Mouse (Mus musculus) heart, embryonic 14.5 days (tissue): ENCODE measurements at regions not wholly inside any gene's neighbourhood (a gene's known extent, or its start where the extent isn't known, plus 50 kb on each side); places are given as distances from the start of the nearest gene placed in this dataset.

Experiments used
- ATAC-seq: fragments of 200-750 bp; cut with Nextera tagmentation; 2 replicates; pipeline ENCODE4 v1.8.0; 2017; ENCODE audit warnings: low read depth, moderate TSS enrichment; ENCODE audit not compliant: insufficient number of reproducible peaks, insufficient read depth, low FRiP score
- H3K27ac ChIP-seq, 2 experiments: fragments of 200-500 bp in 1 of 2; fragments of 300-500 bp in 1 of 2; sonication (generic) in 1 of 2; replicated peaks in 1 of 2; 2 replicates each; pipeline ENCODE4 v1.5.1; 2012 to 2014; ENCODE audit warnings: low read depth in 2 of 2, low read length in 2 of 2, control low read depth in 1 of 2, mild to moderate bottlenecking in 1 of 2, mixed read lengths in 1 of 2; ENCODE audit not compliant: control insufficient read depth in 1 of 2, insufficient read depth in 1 of 2
- H3K27me3 ChIP-seq: fragments of 300-500 bp; sonication (generic); 2 replicates; pipeline ENCODE4 v1.6.1; 2014; ENCODE audit warnings: mild to moderate bottlenecking, low read length, control low read depth; ENCODE audit not compliant: control insufficient read depth, insufficient read depth
- H3K36me3 ChIP-seq: fragments of 300-500 bp; sonication (generic); 2 replicates; pipeline ENCODE4 v1.6.1; 2014; ENCODE audit warnings: mild to moderate bottlenecking, control low read depth, low read length, mixed read lengths; ENCODE audit not compliant: control insufficient read depth, insufficient read depth
- H3K4me1 ChIP-seq, 2 experiments: fragments of 200-500 bp in 1 of 2; fragments of 300-500 bp in 1 of 2; sonication (generic) in 1 of 2; 2 replicates each; pipeline ENCODE4 v1.6.1; 2012 to 2014; ENCODE audit warnings: low read length in 2 of 2, control low read depth in 1 of 2, mixed read lengths in 1 of 2; ENCODE audit not compliant: control insufficient read depth in 2 of 2, insufficient read depth in 2 of 2
- H3K4me2 ChIP-seq: fragments of 300-500 bp; sonication (generic); 2 replicates; pipeline ENCODE4 v1.6.1; 2014; ENCODE audit warnings: mild to moderate bottlenecking, low read length
- H3K4me3 ChIP-seq, 2 experiments: fragments of 200-500 bp in 1 of 2; fragments of 300-500 bp in 1 of 2; sonication (generic) in 1 of 2; 2 replicates each; pipeline ENCODE4 v1.5.1; 2012 to 2014; ENCODE audit warnings: low read length in 2 of 2, mild to moderate bottlenecking in 2 of 2, control low read depth in 1 of 2, low read depth in 1 of 2, moderate library complexity in 1 of 2; ENCODE audit not compliant: control insufficient read depth in 1 of 2, insufficient read depth in 1 of 2
- H3K9ac ChIP-seq: fragments of 300-500 bp; sonication (generic); 2 replicates; pipeline ENCODE4 v1.6.1; 2014; ENCODE audit warnings: mild to moderate bottlenecking, low read length
- H3K9me3 ChIP-seq: fragments of 300-500 bp; sonication (generic); 2 replicates; pipeline ENCODE4 v1.6.1; 2016; ENCODE audit warnings: low read length, control low read depth; ENCODE audit not compliant: control insufficient read depth
- WGBS: fragments of 180-500 bp; shearing (Covaris S2); extraction: QIAGEN DNeasy Blood & Tissue Kit; methylation state at CpG from one replicate; pipeline ENCODE4 v1.1.7; 2014; 5-methylcytosine and 5-hydroxymethylcytosine counted together

GRCm38 (mm10) chr6:89045436-89045966 lies 143.4 kb downstream of the Tpra1 start:
- WGBS: 72% methylated on average over 4 of the region's 4 CpGs

GRCm38 (mm10) chr6:89046476-89046875 lies 144.4 kb downstream of the Tpra1 start:
- no peak for ATAC-seq
- no peak overlapping the region for H3K9ac ChIP-seq
- WGBS: 80% methylated on average over 2 of the region's 2 CpGs
- H3K27me3 ChIP-seq: no peaks in the 10 kb centered on the region; the same call in 1 of the 2 replicates
- H3K4me2 ChIP-seq: no peak overlapping the region
- H3K9me3 ChIP-seq: peaks cover 4% of the 10 kb centered on the region; the same call in 1 of the 2 replicates
- no peak overlapping the region for H3K27ac ChIP-seq
- no peaks in the 10 kb centered on the region for H3K36me3 ChIP-seq
- no peak overlapping the region for H3K4me3 ChIP-seq
- H3K4me1 ChIP-seq: no peaks in the 10 kb centered on the region

More at GRCm38 (mm10) chr6:89045436-89045966, 143.4 kb downstream of the Tpra1 start:
- H3K9me3 ChIP-seq: peaks cover 4% of the 10 kb centered on the region; the same call in 1 of the 2 replicates
- H3K36me3 ChIP-seq: no peaks in the 10 kb centered on the region
- H3K9ac ChIP-seq: no peak overlapping the region
- no peak for ATAC-seq
- no peak overlapping the region for H3K4me3 ChIP-seq
- no peak overlapping the region for H3K27ac ChIP-seq
- no peaks in the 10 kb centered on the region for H3K4me1 ChIP-seq
- H3K27me3 ChIP-seq: no peaks in the 10 kb centered on the region; the same call in 1 of the 2 replicates
- H3K4me2 ChIP-seq: no peak overlapping the region

- Histone ChIP-seq H3K9ac (no peak overlapping the region), H3K27me3 (no peaks in the 10 kb centered on the region; the same call in 1 of the 2 replicates), H3K27ac (no peak overlapping the region), H3K4me3 (no peak overlapping the region), H3K4me2 (no peak overlapping the region), H3K4me1 (no peaks in the 10 kb centered on the region), H3K36me3 (no peaks in the 10 kb centered on the region), H3K9me3 (peaks cover 4% of the 10 kb centered on the region; the same call in 1 of the 2 replicates)
- ATAC-seq: no peak
- WGBS: 56% methylated on average over 6 of the region's 6 CpGs
Observed at GRCm38 (mm10) chr6:89047629-89048332, 145.7 kb downstream of the Tpra1 start.

- ATAC-seq: no peak
- Histone ChIP-seq H3K4me2 (no peak overlapping the region), H3K9me3 (peaks cover 4% of the 10 kb centered on the region; the same call in 1 of the 2 replicates), H3K27ac (no peak overlapping the region), H3K4me3 (no peak overlapping the region), H3K36me3 (no peaks in the 10 kb centered on the region), H3K4me1 (no peaks in the 10 kb centered on the region), H3K27me3 (no peaks in the 10 kb centered on the region; the same call in 1 of the 2 replicates), H3K9ac (no peak overlapping the region)
- WGBS: 74% methylated on average over 1 of the region's 1 CpGs
Observed at GRCm38 (mm10) chr6:89049290-89049689, 147.2 kb downstream of the Tpra1 start.

GRCm38 (mm10) chr6:89050575-89051270 lies 148.7 kb downstream of the Tpra1 start:
- H3K4me1 ChIP-seq: no peaks in the 10 kb centered on the region
- peaks cover 4% of the 10 kb centered on the region; the same call in 1 of the 2 replicates for H3K9me3 ChIP-seq
- 81% methylated on average over 13 of the region's 13 CpGs for WGBS
- no peaks in the 10 kb centered on the region for H3K36me3 ChIP-seq
- H3K9ac ChIP-seq: no peak overlapping the region
- H3K4me3 ChIP-seq: no peak overlapping the region
- H3K4me2 ChIP-seq: no peak overlapping the region
- no peak for ATAC-seq
- no peak overlapping the region for H3K27ac ChIP-seq
- H3K27me3 ChIP-seq: no peaks in the 10 kb centered on the region; the same call in 1 of the 2 replicates

GRCm38 (mm10) chr6:89052758-89053460 lies 150.9 kb downstream of the Tpra1 start:
- H3K27ac ChIP-seq: no peak overlapping the region
- no peak overlapping the region for H3K9ac ChIP-seq
- H3K9me3 ChIP-seq: no peaks in the 10 kb centered on the region
- 72% methylated on average over 9 of the region's 9 CpGs for WGBS
- no peaks in the 10 kb centered on the region for H3K36me3 ChIP-seq
- H3K4me2 ChIP-seq: no peak overlapping the region
- H3K4me1 ChIP-seq: no peaks in the 10 kb centered on the region
- no peak overlapping the region for H3K4me3 ChIP-seq
- ATAC-seq: no peak
- no peaks in the 10 kb centered on the region for H3K27me3 ChIP-seq

- ATAC-seq: no peak
- Histone ChIP-seq H3K9ac (no peak overlapping the region), H3K4me1 (no peaks in the 10 kb centered on the region), H3K4me3 (no peak overlapping the region), H3K4me2 (no peak overlapping the region), H3K27me3 (no peaks in the 10 kb centered on the region), H3K9me3 (no peaks in the 10 kb centered on the region), H3K27ac (no peak overlapping the region), H3K36me3 (no peaks in the 10 kb centered on the region)
- WGBS: 84% methylated on average over 13 of the region's 13 CpGs
Observed at GRCm38 (mm10) chr6:89054060-89054459, 152.0 kb downstream of the Tpra1 start.
